Mouse (Mus musculus) right cerebral cortex, postnatal 14 days (tissue): ENCODE measurements at regions not wholly inside any gene's neighbourhood (a gene's known extent, or its start where the extent isn't known, plus 50 kb on each side); places are given as distances from the start of the nearest gene placed in this dataset.

Experiments used
- DNase-seq: peaks from one replicate; pipeline ENCODE4 v3.0.0; 2022

DNA sequence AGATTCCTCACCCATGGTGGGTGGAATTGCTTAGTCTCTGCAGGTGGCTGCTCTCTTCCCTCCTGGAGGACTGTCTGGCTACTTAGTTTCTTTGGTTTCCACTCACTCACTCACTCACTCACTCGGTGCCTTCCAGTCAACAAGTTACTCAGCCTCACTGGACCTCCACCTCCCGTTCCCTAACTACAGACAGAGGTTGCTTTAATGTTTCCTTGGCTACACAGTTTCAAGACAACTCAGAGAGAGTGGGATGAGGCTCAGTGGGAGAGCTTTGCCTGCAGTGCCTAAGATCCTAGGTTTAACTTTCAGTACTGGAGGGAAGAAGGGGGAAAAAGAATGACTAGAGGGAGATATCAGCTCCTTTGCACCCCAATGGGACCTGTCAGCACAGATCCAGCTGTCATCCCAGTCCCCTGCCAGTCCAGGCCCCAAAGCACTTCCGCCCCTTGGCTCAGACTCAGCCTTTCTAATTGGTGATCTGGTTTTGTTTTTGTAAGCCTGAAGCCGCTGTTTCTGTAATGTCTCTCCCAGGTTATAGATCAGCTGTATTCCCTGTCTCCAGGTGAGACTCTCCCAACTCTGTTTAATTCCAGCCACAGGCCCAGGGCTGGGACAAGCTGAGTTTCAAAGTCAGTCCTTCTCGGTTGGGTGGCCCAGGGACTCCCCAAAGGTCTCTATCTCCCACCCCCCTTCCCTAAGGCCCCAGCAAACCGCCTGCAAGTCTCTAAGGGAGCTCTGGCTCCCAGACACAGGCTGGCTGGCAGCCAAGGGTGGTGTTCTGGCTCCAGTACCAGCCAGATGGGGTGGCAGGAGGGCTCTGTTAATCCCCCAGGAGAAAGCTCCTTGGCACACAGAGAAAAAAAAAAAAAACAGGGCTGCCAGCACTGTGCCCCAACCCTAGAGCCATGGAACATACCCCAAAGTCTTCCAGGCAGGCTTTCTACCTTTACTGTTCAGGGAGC is 60.5 kb upstream of the Cdon start:
- DNase-seq = peak; percentile 73

DNA sequence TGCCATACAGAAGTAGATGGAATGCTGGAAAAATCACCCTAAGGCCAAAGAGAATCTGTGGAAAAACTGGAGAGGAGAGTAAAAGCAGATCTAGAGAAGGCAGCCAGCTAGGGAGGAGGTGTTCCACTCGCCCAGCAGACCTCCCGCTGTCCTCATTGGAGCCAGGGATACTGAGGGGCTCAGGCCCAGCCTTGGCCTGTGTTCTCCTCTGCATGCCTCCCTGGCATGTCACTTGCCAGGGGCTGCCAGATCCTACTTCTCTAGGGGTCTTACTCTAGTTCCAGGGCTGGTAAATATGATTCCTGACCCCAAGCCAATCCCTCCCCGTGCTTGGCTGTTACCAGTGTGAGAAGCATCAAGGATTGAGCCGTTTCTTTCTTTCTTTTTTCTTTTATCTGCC is 59.5 kb upstream of the Cdon start:
- DNase-seq = no peak

DNA sequence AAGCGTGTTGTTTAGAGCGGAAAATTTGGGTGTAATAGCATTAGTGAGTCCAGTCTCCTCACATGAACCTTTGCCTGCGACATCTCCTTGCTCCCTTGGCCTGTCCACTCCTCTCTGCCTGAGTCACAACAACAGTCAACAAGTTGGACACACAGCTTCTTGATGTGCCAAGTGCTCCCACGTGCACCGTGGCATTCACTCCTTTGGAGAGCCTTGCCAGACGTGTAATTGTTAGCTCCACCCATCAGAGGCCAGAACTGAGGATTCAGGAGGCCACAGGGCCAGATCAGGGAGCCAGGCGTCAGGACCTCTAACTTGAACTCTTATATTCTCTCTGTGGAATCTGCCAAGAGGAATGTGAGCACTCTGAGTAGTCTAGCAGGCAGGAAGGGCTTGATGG is 58.7 kb upstream of the Cdon start:
- DNase-seq = no peak

DNA sequence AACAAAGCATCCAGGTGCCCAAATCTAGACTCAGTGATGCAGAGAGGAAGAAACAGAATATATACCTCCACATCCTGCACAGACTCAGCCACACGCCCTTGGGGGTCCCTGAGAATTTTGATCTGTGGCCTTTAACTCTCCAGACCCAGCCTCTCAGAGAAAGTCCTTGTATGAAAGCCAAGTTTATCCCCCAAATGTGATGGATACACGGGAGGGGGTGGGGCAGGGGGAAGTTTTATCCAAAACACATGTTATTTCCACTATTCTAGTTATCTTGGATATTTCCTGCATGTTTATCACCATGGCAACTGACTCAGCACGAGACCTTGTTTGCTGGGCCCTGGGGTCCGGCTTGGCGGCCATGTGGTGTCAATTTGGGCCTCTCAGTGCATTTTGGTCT is 57.8 kb upstream of the Cdon start:
- DNase-seq = no peak

DNA sequence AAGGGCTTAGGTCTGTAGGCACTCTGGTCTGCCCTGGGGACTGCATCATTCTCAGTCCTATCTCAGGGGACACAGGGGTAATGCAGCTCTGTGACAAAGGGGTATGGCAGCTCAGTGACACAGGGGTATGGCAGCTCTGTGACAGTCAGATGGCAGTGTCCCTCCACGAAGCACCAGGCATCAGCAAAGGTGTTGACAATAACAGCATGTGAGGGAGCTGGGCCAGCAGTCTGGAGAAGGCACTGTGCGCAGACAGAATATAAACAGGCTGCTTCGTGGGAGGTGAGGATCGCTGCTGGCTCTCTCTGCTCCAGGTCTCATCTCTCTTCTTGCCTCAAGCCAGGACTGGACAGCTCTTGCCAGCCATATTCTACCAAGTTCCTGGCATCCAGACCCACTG is 57.0 kb upstream of the Cdon start:
- DNase-seq = no peak

DNA sequence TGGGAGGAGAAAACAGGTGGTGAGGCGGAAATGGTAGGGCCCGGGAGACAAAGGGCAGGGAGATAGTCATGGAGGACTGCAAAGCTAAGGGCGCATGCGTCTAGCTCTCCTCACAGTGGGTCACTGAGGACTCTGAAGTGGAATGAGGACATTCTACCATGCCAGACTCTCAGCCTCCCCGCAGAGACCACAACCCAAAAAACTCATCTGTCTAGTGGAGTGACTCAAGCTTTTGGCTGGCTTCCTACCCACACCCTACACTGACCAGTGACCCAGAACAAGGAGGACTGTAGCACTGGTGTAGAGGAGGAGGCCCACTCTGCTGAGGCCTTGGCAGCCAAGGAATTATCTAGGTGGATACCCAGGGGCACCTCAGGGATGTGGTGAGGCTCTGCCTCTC is 55.0 kb upstream of the Cdon start:
- DNase-seq = no peak

DNA sequence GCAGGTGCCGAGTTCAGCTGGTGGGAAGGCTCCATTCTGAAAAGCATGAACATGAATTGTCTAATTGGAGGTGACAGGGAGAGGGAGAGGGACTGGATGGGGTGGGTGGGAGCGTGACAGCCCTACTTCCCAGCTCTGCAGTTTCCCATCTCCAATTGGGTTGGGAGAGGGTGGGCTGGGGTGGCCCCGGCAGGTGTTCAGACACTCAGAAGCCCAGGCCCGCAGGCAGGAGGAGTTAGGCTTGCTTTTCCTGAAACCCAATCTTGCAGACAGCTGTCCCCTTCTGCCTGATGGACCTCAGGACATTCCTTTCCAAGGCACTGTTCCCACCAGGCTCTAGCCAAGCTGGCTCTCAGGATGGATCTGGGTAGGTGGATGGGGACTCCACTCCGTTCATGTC is 51.9 kb upstream of the Cdon start:
- no peak for DNase-seq

DNA sequence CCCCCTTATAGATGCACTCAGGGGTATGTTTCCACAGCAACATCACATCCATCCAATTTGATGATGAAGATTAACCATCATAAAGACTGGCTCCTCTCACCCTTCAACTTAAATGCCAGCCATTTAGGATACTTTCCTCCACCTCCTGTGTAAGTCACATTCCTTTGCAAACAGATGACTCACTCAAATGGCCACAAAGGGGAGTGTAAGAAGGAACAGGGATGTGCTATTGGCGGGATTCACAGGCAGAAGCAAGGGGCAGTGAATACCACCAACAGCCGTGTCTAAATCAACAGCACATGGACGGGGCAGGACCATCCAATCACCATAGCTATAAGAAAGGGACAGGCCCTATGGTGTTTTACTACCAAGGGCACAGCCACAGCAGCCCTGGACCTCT is 50.9 kb upstream of the Cdon start:
- DNase-seq = no peak

DNA sequence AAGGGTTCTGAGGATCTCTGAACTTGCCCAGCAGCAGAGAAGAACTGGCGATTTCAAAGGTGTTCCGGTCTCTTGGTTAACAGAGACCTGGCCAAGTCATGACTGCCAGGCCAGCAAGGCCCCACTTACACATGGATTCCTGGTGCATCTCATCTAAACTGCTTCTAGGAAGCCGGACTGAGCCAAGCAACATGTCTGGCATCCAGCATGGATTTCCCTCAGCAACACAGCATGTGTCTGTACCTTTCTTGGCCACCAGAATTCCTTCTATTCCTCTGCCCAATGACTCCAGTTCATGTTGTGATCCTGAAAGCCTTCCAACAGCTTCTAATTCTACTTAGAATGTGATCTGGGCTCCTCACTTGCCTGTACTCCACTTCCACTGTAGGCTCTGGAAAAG is 50.0 kb upstream of the Cdon start:
- DNase-seq = no peak
